Mouse (Mus musculus) limb, embryonic 11.5 days (tissue): ENCODE results near the gene Anxa6. TPM values are rescaled to one million over a fixed set of nuclear protein-coding genes. Genes with fewer than 3 reads are reported as not detected.
"Not testable (repeated sequence)": the region's sequence is repeated elsewhere in the genome, so short reads cannot be mapped to it uniquely, and the experiment has no call there.

Experiments
- ATAC-seq: fragments of 200-750 bp; cut with Nextera tagmentation; 2 replicates; pipeline ENCODE4 v1.8.0; 2017; ENCODE audit warnings: low read depth; ENCODE audit not compliant: insufficient number of reproducible peaks, low FRiP score, low TSS enrichment
- DNase-seq: peaks from one replicate; pipeline ENCODE4 v3.0.0-alpha.2; 2015; ENCODE audit warnings: low spot score
- H3K27ac ChIP-seq: fragments of 300-500 bp; sonication (generic); replicated peaks from 2 replicates; pipeline ENCODE4 v1.5.1; 2014; ENCODE audit warnings: low read depth, mild to moderate bottlenecking, low read length
- H3K27me3 ChIP-seq: fragments of 300-500 bp; sonication (generic); 2 replicates; pipeline ENCODE4 v1.6.1; 2014; ENCODE audit warnings: mild to moderate bottlenecking, low read length, mixed read lengths; ENCODE audit not compliant: control insufficient read depth, insufficient read depth
- H3K36me3 ChIP-seq: fragments of 300-500 bp; sonication (generic); 2 replicates; pipeline ENCODE4 v1.6.1; 2014; ENCODE audit warnings: mild to moderate bottlenecking, low read length, moderate library complexity, mixed read lengths; ENCODE audit not compliant: control insufficient read depth, insufficient read depth
- H3K4me1 ChIP-seq: fragments of 300-500 bp; sonication (generic); 2 replicates; pipeline ENCODE4 v1.6.1; 2014; ENCODE audit warnings: low read length, mixed read lengths; ENCODE audit not compliant: control insufficient read depth, insufficient read depth
- H3K4me2 ChIP-seq: fragments of 300-500 bp; sonication (generic); 2 replicates; pipeline ENCODE4 v1.6.1; 2014; ENCODE audit warnings: low read depth, mild to moderate bottlenecking, moderate library complexity; ENCODE audit not compliant: severe bottlenecking
- H3K4me3 ChIP-seq: fragments of 300-500 bp; sonication (generic); 2 replicates; pipeline ENCODE4 v1.5.1; 2014; ENCODE audit warnings: low read depth, low read length
- H3K9ac ChIP-seq: fragments of 300-500 bp; sonication (generic); 2 replicates; pipeline ENCODE4 v1.6.1; 2014; ENCODE audit warnings: mild to moderate bottlenecking, low read length
- H3K9me3 ChIP-seq: fragments of 300-500 bp; sonication (generic); 2 replicates; pipeline ENCODE4 v1.6.1; 2016; ENCODE audit warnings: low read length; ENCODE audit not compliant: control insufficient read depth
- WGBS: fragments of 180-500 bp; shearing (Covaris S2); extraction: QIAGEN DNeasy Blood & Tissue Kit; methylation state at CpG from one replicate; pipeline ENCODE4 v1.1.7; 2014; 5-methylcytosine and 5-hydroxymethylcytosine counted together
- polyA plus RNA-seq: library from polyadenylated mRNA; unstranded; fragments of >200 nt; fragmentation: Nextera tagmentation; extraction: Ambion mirVana; gene quantifications from 2 replicates; pipeline ENCODE4 v1.2.1, GENCODE M21; 2014

Anxa6 gene
- polyA plus RNA-seq, 1 experiment from 2014 or later, result 93.9 TPM

GRCm38 (mm10) chr11:54960251-54960650 is 73.0 kb downstream of the Anxa6 start:
- Histone ChIP-seq H3K27me3 (no peaks in the 10 kb centered on the region), H3K4me1 (no peaks in the 10 kb centered on the region), H3K36me3 (no peaks in the 10 kb centered on the region), H3K9me3 (no peaks in the 10 kb centered on the region), H3K9ac (no peak overlapping the region), H3K4me2 (no peak overlapping the region), H3K27ac (no peak overlapping the region), H3K4me3 (no peak overlapping the region)
- ATAC-seq, result no peak
- no peak for DNase-seq
- 86% methylated on average over 6 of the region's 6 CpGs for WGBS

GRCm38 (mm10) chr11:54958571-54959073 is 74.6 kb downstream of the Anxa6 start:
- Histone ChIP-seq H3K27ac (no peak overlapping the region), H3K4me2 (no peak overlapping the region), H3K4me1 (no peaks in the 10 kb centered on the region), H3K9ac (no peak overlapping the region), H3K36me3 (no peaks in the 10 kb centered on the region), H3K4me3 (no peak overlapping the region), H3K9me3 (no peaks in the 10 kb centered on the region), H3K27me3 (no peaks in the 10 kb centered on the region)
- WGBS, result 48% methylated on average over 3 of the region's 3 CpGs
- ATAC-seq (no peak), DNase-seq (no peak)

- not testable (repeated sequence) for DNase-seq, H3K4me1 ChIP-seq, ATAC-seq, H3K27me3 ChIP-seq, H3K4me2 ChIP-seq, H3K27ac ChIP-seq, H3K9ac ChIP-seq, H3K9me3 ChIP-seq, H3K4me3 ChIP-seq, H3K36me3 ChIP-seq
- 95% methylated on average over 3 of the region's 3 CpGs for WGBS
Observed at GRCm38 (mm10) chr11:54957708-54958107, 75.5 kb downstream of the Anxa6 start.

- 66% methylated on average over 7 of the region's 7 CpGs for WGBS
- ATAC-seq (no peak), DNase-seq (no peak)
- Histone ChIP-seq H3K36me3 (no peaks in the 10 kb centered on the region), H3K9me3 (no peaks in the 10 kb centered on the region), H3K4me2 (no peak overlapping the region), H3K9ac (no peak overlapping the region), H3K27me3 (no peaks in the 10 kb centered on the region), H3K4me1 (no peaks in the 10 kb centered on the region), H3K4me3 (no peak overlapping the region), H3K27ac (no peak overlapping the region)
Observed at GRCm38 (mm10) chr11:54956912-54957311, 76.3 kb downstream of the Anxa6 start.

- DNase-seq (peak; percentile 98), ATAC-seq (peak; percentile 95)
- WGBS, result 1% methylated on average over 59 of the region's 59 CpGs
Observed at GRCm38 (mm10) chr11:54955735-54956480, 77.3 kb downstream of the Anxa6 start.

GRCm38 (mm10) chr11:54955400-54955734 is 77.9 kb downstream of the Anxa6 start:
- H3K36me3 ChIP-seq, H3K27me3 ChIP-seq, ATAC-seq, H3K27ac ChIP-seq, DNase-seq, H3K4me1 ChIP-seq, H3K9me3 ChIP-seq: not testable (repeated sequence)
- H3K4me3 ChIP-seq, result peak overlapping the region; percentile 51
- peak overlapping the region; percentile 57 for H3K4me2 ChIP-seq
- peak overlapping the region; percentile 67; the same call in 1 of the 2 replicates for H3K9ac ChIP-seq
- 47% methylated on average over 10 of the region's 10 CpGs for WGBS

More at GRCm38 (mm10) chr11:54955735-54956480, 77.3 kb downstream of the Anxa6 start:
- Histone ChIP-seq H3K36me3 (no peaks in the 10 kb centered on the region), H3K4me3 (peak overlapping the region; percentile 51), H3K9ac (peak overlapping the region; percentile 67), H3K27me3 (no peaks in the 10 kb centered on the region), H3K4me2 (peak overlapping the region; percentile 57), H3K27ac (no peak overlapping the region; the same call in 1 of the 2 replicates), H3K4me1 (no peaks in the 10 kb centered on the region), H3K9me3 (no peaks in the 10 kb centered on the region)

GRCm38 (mm10) chr11:54954716-54955115 is 78.5 kb downstream of the Anxa6 start:
- ATAC-seq, result no peak
- Histone ChIP-seq H3K27me3 (no peaks in the 10 kb centered on the region), H3K9ac (no peak overlapping the region), H3K9me3 (no peaks in the 10 kb centered on the region), H3K4me1 (no peaks in the 10 kb centered on the region), H3K27ac (no peak overlapping the region), H3K36me3 (no peaks in the 10 kb centered on the region), H3K4me2 (no peak overlapping the region), H3K4me3 (no peak overlapping the region)
- DNase-seq, result no peak
- WGBS, result 87% methylated on average over 8 of the region's 8 CpGs

- H3K27ac ChIP-seq, result no peak overlapping the region
- H3K9me3 ChIP-seq, result no peaks in the 10 kb centered on the region
- DNase-seq, result no peak
- H3K27me3 ChIP-seq, result no peaks in the 10 kb centered on the region
- 45% methylated on average over 9 of the region's 9 CpGs for WGBS
- ATAC-seq, result no peak
- H3K9ac ChIP-seq, result no peak overlapping the region
- no peak overlapping the region for H3K4me2 ChIP-seq
- no peaks in the 10 kb centered on the region for H3K4me1 ChIP-seq
- no peak overlapping the region for H3K4me3 ChIP-seq
- no peaks in the 10 kb centered on the region for H3K36me3 ChIP-seq
Observed at GRCm38 (mm10) chr11:54953993-54954446, 79.2 kb downstream of the Anxa6 start.
